Mouse (Mus musculus): Measurements from ENCODE around the gene Dbx2. TPM values are rescaled to one million over a fixed set of nuclear protein-coding genes. Genes with fewer than 3 reads are reported as not detected.

Gene Dbx2
- polyA plus RNA-seq (2015; fragmentation: Nextera tagmentation; extraction: Ambion mirVana): not detected in 2 replicates

GRCm38 (mm10) chr15:95655860-95656259, at the start of gene Dbx2:
Gene Dbx2 (minus strand): TSS chr15:95655960.
- 78% methylated on average over 5 of the region's 5 CpGs for WGBS
- Histone ChIP-seq H3K27ac (ENCODE audit: low read length) (no peak within 1 kb of the TSS), H3K9me3 (replicated peaks; ENCODE audit: control insufficient read depth, low read length) (no peaks in the 10 kb centered on the region), H3K4me3 (replicated peaks; ENCODE audit: low read length) (peak within 1 kb of the TSS; percentile 45; the same call in 1 of the 2 replicates), H3K4me1 (ENCODE audit: control insufficient read depth, insufficient read depth, low read length) (peaks cover 7% of the 10 kb centered on the region), H3K36me3 (ENCODE audit: control insufficient read depth, insufficient read depth, low read length) (no peaks in the 10 kb centered on the region), H3K4me2 (ENCODE audit: low read depth, low read length) (peak within 1 kb of the TSS; percentile 65; the same call in 1 of the 2 replicates), H3K27me3 (ENCODE audit: control insufficient read depth, insufficient read depth, low read length) (peaks cover 47% of the 10 kb centered on the region), H3K9ac (ENCODE audit: low read length) (no peak within 1 kb of the TSS)
- no peak for ATAC-seq (ENCODE audit: insufficient read depth, low FRiP score)

- no peak overlapping the region for H3K4me2 ChIP-seq (ENCODE audit: low read depth, low read length)
- no peak overlapping the region for H3K27ac ChIP-seq (ENCODE audit: low read length)
- ATAC-seq (ENCODE audit: insufficient read depth, low FRiP score): no peak
- H3K36me3 ChIP-seq (ENCODE audit: control insufficient read depth, insufficient read depth, low read length): no peaks in the 10 kb centered on the region
- no peaks in the 10 kb centered on the region for H3K4me1 ChIP-seq (ENCODE audit: control insufficient read depth, insufficient read depth, low read length)
- no peaks in the 10 kb centered on the region for H3K9me3 ChIP-seq (replicated peaks; ENCODE audit: control insufficient read depth, low read length)
- H3K27me3 ChIP-seq (ENCODE audit: control insufficient read depth, insufficient read depth, low read length): no peaks in the 10 kb centered on the region
- H3K9ac ChIP-seq (ENCODE audit: low read length): no peak overlapping the region
- no peak overlapping the region for H3K4me3 ChIP-seq (replicated peaks; ENCODE audit: low read length)
- WGBS: 79% methylated on average over 9 of the region's 9 CpGs
Measured at GRCm38 (mm10) chr15:95702206-95702605, 46.4 kb upstream of the Dbx2 start.

GRCm38 (mm10) chr15:95701573-95701972, 45.8 kb upstream of the Dbx2 start:
- Histone ChIP-seq H3K36me3 (ENCODE audit: control insufficient read depth, insufficient read depth, low read length) (no peaks in the 10 kb centered on the region), H3K4me3 (replicated peaks; ENCODE audit: low read length) (no peak overlapping the region), H3K9me3 (replicated peaks; ENCODE audit: control insufficient read depth, low read length) (no peaks in the 10 kb centered on the region), H3K4me2 (ENCODE audit: low read depth, low read length) (no peak overlapping the region), H3K9ac (ENCODE audit: low read length) (no peak overlapping the region), H3K4me1 (ENCODE audit: control insufficient read depth, insufficient read depth, low read length) (no peaks in the 10 kb centered on the region), H3K27me3 (ENCODE audit: control insufficient read depth, insufficient read depth, low read length) (no peaks in the 10 kb centered on the region), H3K27ac (ENCODE audit: low read length) (no peak overlapping the region)
- 60% methylated on average over 4 of the region's 4 CpGs for WGBS
- ATAC-seq (ENCODE audit: insufficient read depth, low FRiP score): no peak

GRCm38 (mm10) chr15:95699371-95699770, 43.6 kb upstream of the Dbx2 start:
- Histone ChIP-seq H3K27me3 (ENCODE audit: control insufficient read depth, insufficient read depth, low read length) (no peaks in the 10 kb centered on the region), H3K4me1 (ENCODE audit: control insufficient read depth, insufficient read depth, low read length) (no peaks in the 10 kb centered on the region), H3K9ac (ENCODE audit: low read length) (no peak overlapping the region), H3K9me3 (replicated peaks; ENCODE audit: control insufficient read depth, low read length) (no peaks in the 10 kb centered on the region), H3K36me3 (ENCODE audit: control insufficient read depth, insufficient read depth, low read length) (no peaks in the 10 kb centered on the region), H3K27ac (ENCODE audit: low read length) (no peak overlapping the region), H3K4me2 (ENCODE audit: low read depth, low read length) (no peak overlapping the region), H3K4me3 (replicated peaks; ENCODE audit: low read length) (no peak overlapping the region)
- 68% methylated on average over 12 of the region's 12 CpGs for WGBS
- no peak for ATAC-seq (ENCODE audit: insufficient read depth, low FRiP score)

GRCm38 (mm10) chr15:95693759-95694158, 38.0 kb upstream of the Dbx2 start:
- no peaks in the 10 kb centered on the region for H3K36me3 ChIP-seq (ENCODE audit: control insufficient read depth, insufficient read depth, low read length)
- no peaks in the 10 kb centered on the region for H3K27me3 ChIP-seq (ENCODE audit: control insufficient read depth, insufficient read depth, low read length)
- no peaks in the 10 kb centered on the region for H3K9me3 ChIP-seq (replicated peaks; ENCODE audit: control insufficient read depth, low read length)

GRCm38 (mm10) chr15:95691594-95691993, 35.8 kb upstream of the Dbx2 start:
- Histone ChIP-seq H3K4me2 (ENCODE audit: low read depth, low read length) (no peak overlapping the region), H3K4me1 (ENCODE audit: control insufficient read depth, insufficient read depth, low read length) (no peaks in the 10 kb centered on the region), H3K9ac (ENCODE audit: low read length) (no peak overlapping the region), H3K9me3 (replicated peaks; ENCODE audit: control insufficient read depth, low read length) (no peaks in the 10 kb centered on the region), H3K27me3 (ENCODE audit: control insufficient read depth, insufficient read depth, low read length) (no peaks in the 10 kb centered on the region), H3K27ac (ENCODE audit: low read length) (no peak overlapping the region), H3K36me3 (ENCODE audit: control insufficient read depth, insufficient read depth, low read length) (no peaks in the 10 kb centered on the region), H3K4me3 (replicated peaks; ENCODE audit: low read length) (no peak overlapping the region)
- WGBS: 67% methylated on average over 8 of the region's 8 CpGs
- no peak for ATAC-seq (ENCODE audit: insufficient read depth, low FRiP score)

More at GRCm38 (mm10) chr15:95693759-95694158, 38.0 kb upstream of the Dbx2 start:
- no peak overlapping the region for H3K4me3 ChIP-seq (replicated peaks; ENCODE audit: low read length)
- no peak overlapping the region for H3K4me2 ChIP-seq (ENCODE audit: low read depth, low read length)
- no peaks in the 10 kb centered on the region for H3K4me1 ChIP-seq (ENCODE audit: control insufficient read depth, insufficient read depth, low read length)
- H3K9ac ChIP-seq (ENCODE audit: low read length): no peak overlapping the region
- no peak overlapping the region for H3K27ac ChIP-seq (ENCODE audit: low read length)
- 83% methylated on average over 3 of the region's 3 CpGs for WGBS
- ATAC-seq (ENCODE audit: insufficient read depth, low FRiP score): no peak

- Histone ChIP-seq H3K4me1 (ENCODE audit: control insufficient read depth, insufficient read depth, low read length) (no peaks in the 10 kb centered on the region), H3K4me3 (replicated peaks; ENCODE audit: low read length) (no peak overlapping the region), H3K36me3 (ENCODE audit: control insufficient read depth, insufficient read depth, low read length) (no peaks in the 10 kb centered on the region), H3K27ac (ENCODE audit: low read length) (no peak overlapping the region), H3K4me2 (ENCODE audit: low read depth, low read length) (no peak overlapping the region), H3K9ac (ENCODE audit: low read length) (no peak overlapping the region), H3K27me3 (ENCODE audit: control insufficient read depth, insufficient read depth, low read length) (no peaks in the 10 kb centered on the region), H3K9me3 (replicated peaks; ENCODE audit: control insufficient read depth, low read length) (no peaks in the 10 kb centered on the region)
- whole genome bisulfite sequencing: 57% methylated on average over 5 of the region's 5 CpGs
- no peak for ATAC-seq (ENCODE audit: insufficient read depth, low FRiP score)
Measured at GRCm38 (mm10) chr15:95691129-95691528, 35.4 kb upstream of the Dbx2 start.

GRCm38 (mm10) chr15:95682620-95683019, 26.9 kb upstream of the Dbx2 start:
- Histone ChIP-seq H3K4me3 (replicated peaks; ENCODE audit: low read length) (no peak overlapping the region), H3K27me3 (ENCODE audit: control insufficient read depth, insufficient read depth, low read length) (no peaks in the 10 kb centered on the region), H3K27ac (ENCODE audit: low read length) (no peak overlapping the region), H3K36me3 (ENCODE audit: control insufficient read depth, insufficient read depth, low read length) (no peaks in the 10 kb centered on the region), H3K4me2 (ENCODE audit: low read depth, low read length) (no peak overlapping the region), H3K9me3 (replicated peaks; ENCODE audit: control insufficient read depth, low read length) (no peaks in the 10 kb centered on the region), H3K4me1 (ENCODE audit: control insufficient read depth, insufficient read depth, low read length) (no peaks in the 10 kb centered on the region), H3K9ac (ENCODE audit: low read length) (no peak overlapping the region)
- 84% methylated on average over 4 of the region's 4 CpGs for WGBS
- no peak for ATAC-seq (ENCODE audit: insufficient read depth, low FRiP score)

GRCm38 (mm10) chr15:95675645-95676044, 19.9 kb upstream of the Dbx2 start:
- ATAC-seq (ENCODE audit: insufficient read depth, low FRiP score): no peak

GRCm38 (mm10) chr15:95675176-95675575, 19.4 kb upstream of the Dbx2 start:
- H3K36me3 ChIP-seq (ENCODE audit: control insufficient read depth, insufficient read depth, low read length): no peaks in the 10 kb centered on the region
- H3K4me2 ChIP-seq (ENCODE audit: low read depth, low read length): no peak overlapping the region
- H3K4me1 ChIP-seq (ENCODE audit: control insufficient read depth, insufficient read depth, low read length): no peaks in the 10 kb centered on the region
- no peak overlapping the region for H3K9ac ChIP-seq (ENCODE audit: low read length)
- H3K27me3 ChIP-seq (ENCODE audit: control insufficient read depth, insufficient read depth, low read length): no peaks in the 10 kb centered on the region
- no peaks in the 10 kb centered on the region for H3K9me3 ChIP-seq (replicated peaks; ENCODE audit: control insufficient read depth, low read length)
- ATAC-seq (ENCODE audit: insufficient read depth, low FRiP score): no peak
- H3K4me3 ChIP-seq (replicated peaks; ENCODE audit: low read length): no peak overlapping the region
- no peak overlapping the region for H3K27ac ChIP-seq (ENCODE audit: low read length)
- WGBS: 86% methylated on average over 2 of the region's 2 CpGs

More at GRCm38 (mm10) chr15:95675645-95676044, 19.9 kb upstream of the Dbx2 start:
- H3K27ac ChIP-seq (ENCODE audit: low read length): no peak overlapping the region
- H3K27me3 ChIP-seq (ENCODE audit: control insufficient read depth, insufficient read depth, low read length): no peaks in the 10 kb centered on the region
- 70% methylated on average over 4 of the region's 4 CpGs for WGBS
- no peak overlapping the region for H3K9ac ChIP-seq (ENCODE audit: low read length)
- no peaks in the 10 kb centered on the region for H3K36me3 ChIP-seq (ENCODE audit: control insufficient read depth, insufficient read depth, low read length)
- no peak overlapping the region for H3K4me2 ChIP-seq (ENCODE audit: low read depth, low read length)
- H3K4me1 ChIP-seq (ENCODE audit: control insufficient read depth, insufficient read depth, low read length): no peaks in the 10 kb centered on the region
- H3K4me3 ChIP-seq (replicated peaks; ENCODE audit: low read length): no peak overlapping the region
- no peaks in the 10 kb centered on the region for H3K9me3 ChIP-seq (replicated peaks; ENCODE audit: control insufficient read depth, low read length)

Data from stomach, embryonic 16.5 days (tissue).